Mouse (Mus musculus) embryonic fibroblast, embryonic 13.5 days (primary cell): Measurements from ENCODE around the gene Inka2.

ENCODE experiments used
- CTCF ChIP-seq: IDR thresholded peaks from 2 replicates; pipeline ENCODE4 v1.5.1; 2011; ENCODE audit warnings: mild to moderate bottlenecking, control low read depth, low read length, moderate library complexity, borderline replicate concordance; ENCODE audit not compliant: insufficient read depth
- POLR2A ChIP-seq: IDR thresholded peaks from 2 replicates; pipeline ENCODE4 v1.6.1; 2011; ENCODE audit warnings: low read depth, mild to moderate bottlenecking, control low read depth, low read length, moderate library complexity

GRCm38 (mm10) chr3:105717856-105718555 lies 13.6 kb downstream of the Inka2 start:
- TF ChIP-seq POLR2A = no peak
- no peak for TF ChIP-seq CTCF
